ENCODE assay signal across 13 mouse cellular contexts in genomic region chr13:20174655-20175280, GRCm38 (mm10).
DNase-seq lines count a peak whose midpoint lies in the region; ATAC-seq lines count a peak whose summit lies in the region.
"Had no signal": no experiment of that assay in that cellular context is flagged by ENCODE, and none has a peak within 500 bp of the region (broad histone marks: within the 10 kb centered on the region; RNA-seq: fewer than 3 reads in every experiment).

No protein-coding gene starts in this region.

- WGBS in heart, embryonic 13.5 days: 58% methylated on average over 3 of the region's 3 CpGs
- WGBS in lung, embryonic 16.5 days: 35% methylated on average over 3 of the region's 3 CpGs
- 51% methylated on average over 3 of the region's 3 CpGs for WGBS in intestine, embryonic 15.5 days
- 57% methylated on average over 3 of the region's 3 CpGs for WGBS in stomach, embryonic 15.5 days

- no peak overlapping the region for H3K9ac ChIP-seq in heart, embryonic 13.5 days
- H3K9ac ChIP-seq in lung, embryonic 16.5 days (ENCODE audit: low read length): no peak overlapping the region; the same call in 1 of the 2 replicates
- H3K9ac ChIP-seq in intestine, embryonic 15.5 days: no peak overlapping the region
- H3K9ac ChIP-seq in stomach, embryonic 15.5 days: no peak overlapping the region
- H3K9ac ChIP-seq: midbrain, embryonic 12.5 days had no signal

- peaks cover 23% of the 10 kb centered on the region for H3K4me1 ChIP-seq in heart, embryonic 13.5 days
- H3K4me1 ChIP-seq in lung, embryonic 16.5 days (replicated peaks; ENCODE audit: control insufficient read depth, insufficient read depth, low read length): peaks cover 20% of the 10 kb centered on the region
- H3K4me1 ChIP-seq in intestine, embryonic 15.5 days (replicated peaks): peaks cover 12% of the 10 kb centered on the region
- no peaks in the 10 kb centered on the region for H3K4me1 ChIP-seq in stomach, embryonic 15.5 days
- H3K4me1 ChIP-seq: midbrain, embryonic 12.5 days had no signal

- no peak overlapping the region for H3K4me3 ChIP-seq in heart, embryonic 13.5 days
- no peak overlapping the region for H3K4me3 ChIP-seq in lung, embryonic 16.5 days (ENCODE audit: low read length)
- no peak overlapping the region for H3K4me3 ChIP-seq in intestine, embryonic 15.5 days (replicated peaks)
- H3K4me3 ChIP-seq in stomach, embryonic 15.5 days (replicated peaks): no peak overlapping the region
- H3K4me3 ChIP-seq: midbrain, embryonic 12.5 days had no signal

- no peaks in the 10 kb centered on the region for H3K9me3 ChIP-seq in heart, embryonic 13.5 days
- H3K9me3 ChIP-seq in lung, embryonic 16.5 days (ENCODE audit: control insufficient read depth, low read length): no peaks in the 10 kb centered on the region
- no peaks in the 10 kb centered on the region for H3K9me3 ChIP-seq in intestine, embryonic 15.5 days
- no peaks in the 10 kb centered on the region for H3K9me3 ChIP-seq in stomach, embryonic 15.5 days
- H3K9me3 ChIP-seq: midbrain, embryonic 12.5 days had no signal

- no peak for DNase-seq in heart, postnatal 4 days
- DNase-seq in lung, postnatal 4 days: no peak
- DNase-seq in embryo, embryonic 11 days: no peak
- no peak for DNase-seq in gastrocnemius, postnatal 36 days
- DNase-seq: kidney, adult 11 months; right cerebral cortex, postnatal 4 days; thymus, adult 2 months had no signal

- intact Hi-C loops in gastrocnemius, postnatal 36 days (cut with DNase I): no loop called here

- H3K36me3 ChIP-seq in heart, embryonic 13.5 days: no peaks in the 10 kb centered on the region
- H3K36me3 ChIP-seq in lung, embryonic 16.5 days (ENCODE audit: control insufficient read depth, insufficient read depth, low read length): no peaks in the 10 kb centered on the region; the same call in 1 of the 2 replicates
- no peaks in the 10 kb centered on the region for H3K36me3 ChIP-seq in intestine, embryonic 15.5 days
- H3K36me3 ChIP-seq in stomach, embryonic 15.5 days: no peaks in the 10 kb centered on the region
- H3K36me3 ChIP-seq: midbrain, embryonic 12.5 days had no signal

- H3K27me3 ChIP-seq in heart, embryonic 13.5 days (replicated peaks): no peaks in the 10 kb centered on the region; the same call in 1 of the 2 replicates
- no peaks in the 10 kb centered on the region for H3K27me3 ChIP-seq in lung, embryonic 16.5 days (ENCODE audit: control insufficient read depth, insufficient read depth, low read depth, low read length)
- no peaks in the 10 kb centered on the region for H3K27me3 ChIP-seq in intestine, embryonic 15.5 days (replicated peaks)
- no peaks in the 10 kb centered on the region for H3K27me3 ChIP-seq in stomach, embryonic 15.5 days (replicated peaks)
- H3K27me3 ChIP-seq: CH12.LX; midbrain, embryonic 12.5 days had no signal

- ATAC-seq in heart, embryonic 13.5 days (ENCODE audit: extremely low read depth, insufficient number of reproducible peaks, low FRiP score, low TSS enrichment): no peak
- ATAC-seq in lung, embryonic 16.5 days (ENCODE audit: low read depth): no peak
- no peak; the same call in 1 of the 2 replicates for ATAC-seq in intestine, embryonic 15.5 days
- ATAC-seq in stomach, embryonic 15.5 days (ENCODE audit: insufficient read depth, low FRiP score, low read depth): no peak

- no peak overlapping the region for H3K4me2 ChIP-seq in heart, embryonic 13.5 days
- H3K4me2 ChIP-seq in lung, embryonic 16.5 days (ENCODE audit: low read depth, low read length): no peak overlapping the region
- H3K4me2 ChIP-seq in intestine, embryonic 15.5 days (replicated peaks): peak overlapping the region; percentile 26; the same call in 1 of the 2 replicates
- no peak overlapping the region for H3K4me2 ChIP-seq in stomach, embryonic 15.5 days
- H3K4me2 ChIP-seq: midbrain, embryonic 12.5 days had no signal

- H3K27ac ChIP-seq in heart, embryonic 13.5 days (replicated peaks): peak overlapping the region; percentile 89
- H3K27ac ChIP-seq in lung, embryonic 16.5 days (ENCODE audit: low read length): peak overlapping the region; percentile 88
- H3K27ac ChIP-seq in intestine, embryonic 15.5 days: peak overlapping the region; percentile 73
- peak overlapping the region; percentile 49; the same call in 1 of the 2 replicates for H3K27ac ChIP-seq in stomach, embryonic 15.5 days
- H3K27ac ChIP-seq: midbrain, embryonic 12.5 days had no signal
